In the genomic region with DNA sequence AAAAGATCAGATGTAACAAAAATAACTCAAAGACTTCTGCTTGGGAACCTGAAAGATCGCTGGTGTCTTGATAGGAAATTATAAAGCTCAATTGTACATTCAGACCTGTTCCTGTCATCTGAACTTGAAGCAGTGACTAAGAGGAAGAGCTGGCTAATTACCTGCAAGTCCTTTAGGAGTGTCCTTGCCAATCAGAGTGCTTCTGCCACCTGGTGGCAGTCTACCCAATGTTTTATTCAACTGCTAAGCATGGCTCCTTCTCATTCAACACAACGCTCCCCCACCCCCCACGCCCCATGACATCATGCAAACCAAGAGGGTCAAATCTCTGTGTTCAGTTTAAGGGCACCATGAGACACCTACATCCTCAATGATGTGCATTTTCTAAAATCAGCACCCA, we compare ENCODE assay signal across 8 mouse cellular contexts. TPM values are rescaled to one million over a fixed set of nuclear protein-coding genes. Genes with fewer than 3 reads are reported as not detected.
DNase-seq lines count a peak whose midpoint lies in the region; ATAC-seq and TF ChIP-seq lines count a peak whose summit lies in the region.

No protein-coding gene starts in this region.

- 21% methylated on average over 3 of the region's 3 CpGs for WGBS in forebrain, embryonic 14.5 days
- WGBS in lung, adult 2 months = 8% methylated on average over 3 of the region's 3 CpGs

- H3K9ac ChIP-seq in forebrain, embryonic 14.5 days (ENCODE audit: low read length) = no peak overlapping the region

- no peak overlapping the region for H3K27ac ChIP-seq in forebrain, embryonic 14.5 days (ENCODE audit: low read depth, low read length)

- no peak overlapping the region for H3K4me3 ChIP-seq in forebrain, embryonic 14.5 days (ENCODE audit: low read depth, low read length)
- no peak overlapping the region for H3K4me3 ChIP-seq in lung, adult 2 months (replicated peaks; ENCODE audit: extremely low read depth, low read depth, low read length)

- no peaks in the 10 kb centered on the region for H3K4me1 ChIP-seq in forebrain, embryonic 14.5 days (ENCODE audit: control insufficient read depth, insufficient read depth, low read length)
- no peaks in the 10 kb centered on the region for H3K4me1 ChIP-seq in lung, adult 2 months (ENCODE audit: control insufficient read depth, insufficient read depth, low read length)

- no peaks in the 10 kb centered on the region for H3K27me3 ChIP-seq in forebrain, embryonic 14.5 days (replicated peaks; ENCODE audit: control insufficient read depth, insufficient read depth, low read length)

- peak; percentile 65; the same call in 1 of the 2 replicates for ATAC-seq in forebrain, embryonic 14.5 days

- peak; percentile 37 for TF ChIP-seq CTCF in lung, adult 2 months (IDR thresholded peaks at IDR 0.05; ENCODE audit: insufficient read depth, low read length)

- DNase-seq in Muller cell, postnatal 12 days (ENCODE audit: inconsistent ontology term) = peak; percentile 78
- DNase-seq in c-Kit-positive CD71-positive TER-119-negative erythroid progenitor cells, embryonic 14.5 days (ENCODE audit: low read depth) = peak; percentile 16
- DNase-seq in forebrain, embryonic 14.5 days (ENCODE audit: low spot score) = peak; percentile 88
- peak; percentile 61 to 69 for DNase-seq in heart, postnatal 36 days
- DNase-seq in layer of hippocampus, adult 11-12 months (ENCODE audit: low spot score) = peak; percentile 82
- peak; percentile 59 for DNase-seq in lung, adult 2 months
- peak; percentile 29 for DNase-seq in retina, adult 2 months (ENCODE audit: low read depth, low spot score)
- DNase-seq in urinary bladder, postnatal 25 days (ENCODE audit: low spot score) = peak; percentile 60

- no peak overlapping the region for H3K4me2 ChIP-seq in forebrain, embryonic 14.5 days (ENCODE audit: low read length)

- no peaks in the 10 kb centered on the region for H3K36me3 ChIP-seq in forebrain, embryonic 14.5 days (ENCODE audit: control insufficient read depth, insufficient read depth, low read length)

- TF ChIP-seq POLR2A in lung, adult 2 months (IDR thresholded peaks at IDR 0.05; ENCODE audit: borderline replicate concordance, extremely low read depth, low read depth, low read length) = no peak

- intact Hi-C loops in heart, postnatal 36 days (cut with DNase I) = loop anchor here (1.0 to 5.0 kb wide), 5 partner anchors 56 to 505 kb away; no protein-coding TSS in a partner anchor

- no peaks in the 10 kb centered on the region for H3K9me3 ChIP-seq in forebrain, embryonic 14.5 days (replicated peaks; ENCODE audit: control insufficient read depth, low read length)

RNA-seq across cellular contexts. Expression of a gene that starts 28.3 kb away (rescaled TPM):
- 0.64 and 0.90 TPM in 2 replicates for polyA plus RNA-seq in forebrain, embryonic 14.5 days (2014; fragmentation: Nextera tagmentation; extraction: Ambion mirVana)
- under 1 TPM; 0.49 to 0.83 TPM for total RNA-seq in heart, postnatal 36 days (2021)
- polyA plus RNA-seq in lung, adult 2 months (2012; rRNA removed) = 1.0 and 1.1 TPM in 2 replicates

RNA-seq across cellular contexts. Expression of a gene that starts 28.5 kb away (rescaled TPM):
- polyA plus RNA-seq in forebrain, embryonic 14.5 days (2014; fragmentation: Nextera tagmentation; extraction: Ambion mirVana) = 1.6 TPM in 2 replicates
- total RNA-seq in heart, postnatal 36 days (2021) = 1 to 10 TPM; 2.6 to 3.5 TPM
- 3.5 and 5.6 TPM in 2 replicates for polyA plus RNA-seq in lung, adult 2 months (2012; rRNA removed)

Comparison
In these comparisons a context has a peak if more than half of its experiments do, and no peak if none do; other contexts are left out.
1. DNase-seq: peak in every context shown above with its lines; median percentile 88 in forebrain, embryonic 14.5 days; 82 in layer of hippocampus, adult 11-12 months; 78 in Muller cell, postnatal 12 days; 65 in heart, postnatal 36 days; 60 in urinary bladder, postnatal 25 days; 59 in lung, adult 2 months; 29 in retina, adult 2 months; 16 in c-Kit-positive CD71-positive TER-119-negative erythroid progenitor cells, embryonic 14.5 days.